Mouse (Mus musculus) kidney, postnatal 0 days (tissue): ENCODE data around the gene Fam186a. TPM values are rescaled to one million over a fixed set of nuclear protein-coding genes. Genes with fewer than 3 reads are reported as not detected.

Experiments
- ATAC-seq: fragments of 200-750 bp; cut with Nextera tagmentation; replicated peaks from 2 replicates; pipeline ENCODE4 v1.8.0; 2017; ENCODE audit warnings: low read depth, moderate number of reproducible peaks, moderate TSS enrichment, moderate library complexity; ENCODE audit not compliant: low FRiP score
- DNase-seq: peaks from one replicate; pipeline ENCODE4 v3.0.0-alpha.2; 2016; ENCODE audit warnings: low spot score
- H3K27ac ChIP-seq: fragments of 300-500 bp; sonication (generic); 2 replicates; pipeline ENCODE4 v1.5.1; 2014; ENCODE audit warnings: mild to moderate bottlenecking
- H3K27me3 ChIP-seq: fragments of 300-500 bp; sonication (generic); 2 replicates; pipeline ENCODE4 v1.6.1; 2014; ENCODE audit warnings: low read length, mixed read lengths; ENCODE audit not compliant: insufficient read depth
- H3K36me3 ChIP-seq: fragments of 300-500 bp; sonication (generic); 2 replicates; pipeline ENCODE4 v1.6.1; 2014; ENCODE audit warnings: low read length, mixed read lengths; ENCODE audit not compliant: insufficient read depth
- H3K4me1 ChIP-seq: fragments of 300-500 bp; sonication (generic); replicated peaks from 2 replicates; pipeline ENCODE4 v1.6.1; 2014; ENCODE audit warnings: antibody characterized with exemption, low read length, mixed read lengths; ENCODE audit not compliant: insufficient read depth
- H3K4me2 ChIP-seq: fragments of 300-500 bp; sonication (generic); 2 replicates; pipeline ENCODE4 v1.6.1; 2014; ENCODE audit warnings: mild to moderate bottlenecking, low read length, moderate library complexity, mixed read lengths
- H3K4me3 ChIP-seq: fragments of 300-500 bp; sonication (generic); replicated peaks from 2 replicates; pipeline ENCODE4 v1.5.1; 2014; ENCODE audit warnings: low read depth, low read length
- H3K9ac ChIP-seq: fragments of 300-500 bp; sonication (generic); 2 replicates; pipeline ENCODE4 v1.6.1; 2014; ENCODE audit warnings: low read depth, low read length
- H3K9me3 ChIP-seq: fragments of 300-500 bp; sonication (generic); replicated peaks from 2 replicates; pipeline ENCODE4 v1.6.1; 2016; ENCODE audit warnings: low read length, inconsistent platforms, mixed read lengths
- CTCF ChIP-seq: IDR thresholded peaks from 2 replicates; pipeline ENCODE4 v1.5.1; 2016; ENCODE audit warnings: antibody characterized with exemption, low read depth, mild to moderate bottlenecking, moderate library complexity
- WGBS: fragments of 180-500 bp; shearing (Covaris S2); extraction: QIAGEN DNeasy Blood & Tissue Kit; methylation state at CpG from one replicate; pipeline ENCODE4 v1.1.7; 2014; 5-methylcytosine and 5-hydroxymethylcytosine counted together
- polyA plus RNA-seq: library from polyadenylated mRNA; unstranded; fragments of >200 nt; fragmentation: Nextera tagmentation; extraction: Ambion mirVana; gene quantifications from 2 replicates; pipeline ENCODE4 v1.2.1, GENCODE M21; 2015

Gene Fam186a
- polyA plus RNA-seq = 0.03 TPM in 1 of 2 replicates, not detected in the other

DNA sequence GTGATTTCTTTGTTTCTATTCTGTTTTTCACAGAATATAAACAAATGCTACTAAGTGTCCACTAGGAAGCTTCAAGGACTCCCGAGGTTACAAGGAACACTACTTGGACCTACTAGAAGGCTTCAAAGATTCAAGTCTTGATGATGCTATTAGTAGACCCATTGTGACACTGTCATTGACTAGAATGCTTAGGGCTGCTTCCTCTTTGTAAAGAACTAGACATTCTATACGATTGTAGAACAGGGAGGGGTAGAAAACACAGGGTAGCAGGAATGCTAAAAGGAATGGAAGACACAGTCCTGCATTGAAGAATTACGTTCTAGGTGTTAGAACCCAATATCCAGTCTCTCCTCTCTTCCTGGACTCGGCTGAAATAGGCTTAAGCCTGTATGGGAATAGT, at the start of gene Fam186a:
Fam186a (minus strand) TSS at position 101 of the 400 bp plus-strand sequence.
- Histone ChIP-seq H3K9ac (no peak within 1 kb of the TSS), H3K4me2 (no peak within 1 kb of the TSS), H3K9me3 (no peaks in the 10 kb centered on the region), H3K36me3 (no peaks in the 10 kb centered on the region), H3K27me3 (no peaks in the 10 kb centered on the region), H3K27ac (no peak within 1 kb of the TSS), H3K4me1 (no peaks in the 10 kb centered on the region), H3K4me3 (no peak within 1 kb of the TSS)
- WGBS = 70% methylated on average over 4 of the region's 4 CpGs
- ATAC-seq (no peak), DNase-seq (no peak)
- TF ChIP-seq CTCF = no peak

DNA sequence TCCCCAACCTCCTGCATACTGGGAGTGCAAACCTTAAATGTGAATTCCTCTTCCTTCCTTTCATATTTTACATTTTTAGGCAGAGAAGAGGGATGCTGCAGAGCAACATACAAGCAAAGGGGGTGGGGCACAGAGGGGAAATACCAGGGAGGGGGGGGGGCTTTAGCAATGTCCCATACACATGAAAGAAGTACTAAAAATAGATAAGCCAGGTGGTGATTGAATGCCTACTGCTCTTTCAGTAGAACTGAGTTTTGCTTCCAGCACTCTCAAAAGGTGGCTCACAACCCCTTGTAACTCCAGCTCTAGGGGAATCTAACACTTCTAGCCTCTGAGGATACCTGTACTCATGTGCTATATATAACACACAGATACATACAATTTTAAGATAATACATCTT, 39.3 kb upstream of the Fam186a start:
- no peak overlapping the region for H3K9ac ChIP-seq
- H3K4me1 ChIP-seq = no peaks in the 10 kb centered on the region
- no peak for TF ChIP-seq CTCF
- no peak overlapping the region for H3K4me2 ChIP-seq
- H3K36me3 ChIP-seq = peaks cover 53% of the 10 kb centered on the region
- H3K9me3 ChIP-seq = no peaks in the 10 kb centered on the region
- DNase-seq (no peak), ATAC-seq (no peak)
- no peak overlapping the region for H3K27ac ChIP-seq
- no peaks in the 10 kb centered on the region for H3K27me3 ChIP-seq
- no peak overlapping the region for H3K4me3 ChIP-seq

DNA sequence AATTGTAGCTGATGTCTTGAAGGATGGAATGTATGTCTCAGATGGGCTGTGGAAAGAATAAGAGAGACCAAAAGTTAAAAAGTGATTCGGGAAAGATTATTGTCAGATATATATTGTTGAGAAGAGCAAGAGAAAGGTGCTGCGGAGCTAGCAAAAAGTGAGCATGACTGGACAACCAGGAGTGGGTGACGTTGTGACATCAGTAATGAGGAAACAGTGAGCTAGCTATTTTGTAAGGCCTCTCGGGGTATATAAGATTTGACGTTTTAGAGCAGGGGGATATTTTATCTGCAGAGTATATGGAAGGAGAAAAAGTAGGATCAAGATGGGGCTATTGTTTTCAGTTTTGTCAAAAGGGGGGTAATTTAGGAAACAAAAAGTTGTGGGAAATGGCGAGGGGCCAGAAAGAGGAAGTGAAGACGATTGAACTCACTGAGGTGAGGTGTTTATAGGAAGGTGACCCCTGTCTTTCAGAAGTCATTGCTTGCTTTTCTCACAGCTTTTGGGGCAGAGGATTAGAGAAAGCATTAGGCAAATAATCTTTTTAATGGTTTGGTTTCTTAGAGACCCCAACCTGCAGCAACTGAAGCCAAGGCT, 37.9 kb upstream of the Fam186a start:
- peaks cover 51% of the 10 kb centered on the region for H3K36me3 ChIP-seq
- H3K4me3 ChIP-seq = no peak overlapping the region
- no peaks in the 10 kb centered on the region for H3K4me1 ChIP-seq
- TF ChIP-seq CTCF = no peak
- DNase-seq (no peak), ATAC-seq (no peak)
- WGBS = 75% methylated on average over 7 of the region's 7 CpGs
- H3K27ac ChIP-seq = no peak overlapping the region
- no peaks in the 10 kb centered on the region for H3K27me3 ChIP-seq
- no peak overlapping the region for H3K9ac ChIP-seq
- H3K9me3 ChIP-seq = no peaks in the 10 kb centered on the region
- no peak overlapping the region for H3K4me2 ChIP-seq

DNA sequence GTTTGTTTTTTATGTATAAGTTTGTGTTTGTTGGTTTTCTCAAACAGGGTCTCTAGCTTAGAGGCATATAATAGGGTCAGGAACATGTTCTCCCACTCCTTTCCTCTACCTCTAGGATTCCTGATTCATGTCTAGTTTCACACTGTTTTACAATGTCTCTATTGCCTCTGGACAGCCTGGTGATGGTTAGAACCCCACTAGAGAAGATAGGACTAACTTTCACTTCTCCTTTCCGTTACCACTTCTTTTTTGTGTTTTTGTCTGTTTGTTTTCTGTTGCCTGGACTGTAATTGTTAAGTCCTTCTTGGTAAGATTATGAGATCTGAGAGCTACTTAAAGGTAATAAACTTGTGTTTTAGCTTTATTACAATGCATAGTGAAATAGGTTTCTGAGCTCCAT, 32.5 kb upstream of the Fam186a start:
- Histone ChIP-seq H3K27ac (no peak overlapping the region), H3K36me3 (peaks cover 37% of the 10 kb centered on the region)

DNA sequence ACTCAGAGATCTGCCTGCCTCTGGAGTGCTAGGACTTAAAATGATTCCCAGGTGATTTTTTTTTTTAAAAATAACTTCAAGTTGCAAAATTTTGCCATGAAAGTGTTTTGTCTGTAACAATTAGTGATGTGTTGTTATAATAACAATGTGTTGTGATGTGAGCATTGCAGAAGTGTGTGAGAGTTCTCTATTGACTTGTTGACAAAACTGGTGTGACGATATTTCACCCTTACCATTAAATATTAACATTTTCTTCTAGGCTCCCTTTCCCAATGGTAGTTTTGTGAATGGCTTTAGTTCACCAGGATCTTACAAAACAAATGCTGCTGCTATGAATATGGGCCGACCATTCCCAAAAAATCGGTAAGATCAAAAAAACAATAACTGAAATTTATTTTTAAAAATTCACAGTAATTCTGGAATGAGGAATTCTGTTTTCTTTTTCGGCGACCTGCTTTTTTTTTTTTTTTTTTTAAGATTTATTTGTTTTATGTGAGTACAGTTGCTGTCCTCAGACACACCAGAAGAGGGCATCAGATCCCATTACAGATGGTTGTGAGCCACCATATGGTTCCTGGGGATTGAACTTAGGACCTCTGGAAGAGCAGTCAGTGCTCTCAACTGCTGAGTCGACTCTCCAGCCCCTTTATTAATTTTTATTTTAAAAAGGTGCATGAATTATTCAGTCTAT, 30.4 kb upstream of the Fam186a start:
- H3K27ac ChIP-seq = no peak overlapping the region
- no peak overlapping the region for H3K4me2 ChIP-seq
- no peak overlapping the region for H3K4me3 ChIP-seq
- no peaks in the 10 kb centered on the region for H3K4me1 ChIP-seq
- no peak for ATAC-seq
- no peaks in the 10 kb centered on the region for H3K9me3 ChIP-seq
- H3K36me3 ChIP-seq = peaks cover 29% of the 10 kb centered on the region
- TF ChIP-seq CTCF = no peak
- no peak for DNase-seq
- H3K9ac ChIP-seq = no peak overlapping the region
- H3K27me3 ChIP-seq = no peaks in the 10 kb centered on the region
- 88% methylated on average over 6 of the region's 6 CpGs for WGBS

More for the DNA sequence above, 32.5 kb upstream of the Fam186a start:
- TF ChIP-seq CTCF = no peak
- ATAC-seq = no peak
- no peaks in the 10 kb centered on the region for H3K4me1 ChIP-seq
- 92% methylated on average over 1 of the region's 1 CpGs for WGBS
- H3K9ac ChIP-seq = no peak overlapping the region
- DNase-seq = no peak
- no peaks in the 10 kb centered on the region for H3K27me3 ChIP-seq
- H3K9me3 ChIP-seq = no peaks in the 10 kb centered on the region
- no peak overlapping the region for H3K4me3 ChIP-seq
- H3K4me2 ChIP-seq = no peak overlapping the region

DNA sequence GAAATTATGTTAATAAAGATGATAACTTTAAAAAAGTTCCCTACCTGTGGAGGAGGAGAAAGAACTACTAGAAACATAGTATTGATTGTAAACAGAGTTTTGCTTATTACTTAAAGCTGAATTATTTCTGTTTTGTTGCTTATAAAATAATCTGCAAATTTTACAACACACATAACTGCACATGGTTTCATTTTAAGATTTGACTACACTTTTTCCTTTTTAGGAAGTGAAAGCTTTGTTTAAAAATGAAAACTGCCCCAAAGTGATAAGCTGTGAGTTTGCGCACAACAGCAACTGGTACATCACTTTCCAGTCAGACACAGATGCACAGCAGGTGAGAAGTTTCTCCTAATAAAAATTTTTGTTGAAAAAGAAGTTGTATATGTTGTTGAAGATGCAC, 26.2 kb upstream of the Fam186a start:
- no peaks in the 10 kb centered on the region for H3K27me3 ChIP-seq
- H3K9ac ChIP-seq = no peak overlapping the region
- ATAC-seq (no peak), DNase-seq (no peak)
- WGBS = 96% methylated on average over 1 of the region's 1 CpGs
- H3K27ac ChIP-seq = no peak overlapping the region
- no peak overlapping the region for H3K4me2 ChIP-seq
- no peak overlapping the region for H3K4me3 ChIP-seq
- H3K4me1 ChIP-seq = no peaks in the 10 kb centered on the region
- peaks cover 33% of the 10 kb centered on the region for H3K36me3 ChIP-seq
- no peaks in the 10 kb centered on the region for H3K9me3 ChIP-seq
- no peak for TF ChIP-seq CTCF
